In genomic region chr7:143069751-143070400, GRCm38 (mm10) we compare ENCODE assay signal across 8 mouse cellular contexts. TPM values are rescaled to one million over a fixed set of nuclear protein-coding genes. Genes with fewer than 3 reads are reported as not detected.
A peak's percentile ranks its signal among the peaks of the same experiment; 100 is the strongest.
DNase-seq lines count a peak whose midpoint lies in the region; ATAC-seq lines count a peak whose summit lies in the region.

No protein-coding gene starts in this region.

- no peaks in the 10 kb centered on the region for H3K27me3 ChIP-seq in lung, embryonic 16.5 days (ENCODE audit: control insufficient read depth, insufficient read depth, low read depth, low read length)
- H3K27me3 ChIP-seq in heart, embryonic 13.5 days (replicated peaks) = no peaks in the 10 kb centered on the region
- no peaks in the 10 kb centered on the region for H3K27me3 ChIP-seq in neural tube, embryonic 15.5 days (replicated peaks)

- WGBS in lung, embryonic 16.5 days = 5% methylated on average over 30 of the region's 30 CpGs
- WGBS in heart, embryonic 13.5 days = 10% methylated on average over 30 of the region's 30 CpGs
- 14% methylated on average over 30 of the region's 30 CpGs for WGBS in neural tube, embryonic 15.5 days

- H3K9me3 ChIP-seq in lung, embryonic 16.5 days (ENCODE audit: control insufficient read depth, low read length) = no peaks in the 10 kb centered on the region
- H3K9me3 ChIP-seq in heart, embryonic 13.5 days = no peaks in the 10 kb centered on the region
- no peaks in the 10 kb centered on the region for H3K9me3 ChIP-seq in neural tube, embryonic 15.5 days (replicated peaks)

- no peak for DNase-seq in lung, postnatal 25 days (ENCODE audit: low spot score)
- DNase-seq in cerebellum, postnatal 10 days = peak; percentile 57 to 64
- peak; percentile 32 for DNase-seq in liver
- DNase-seq in left cerebral cortex, postnatal 36 days (ENCODE audit: low spot score in 2 of 2) = no peak
- DNase-seq in B cell, adult 2 months = no peak

- peak overlapping the region; percentile 96 for H3K9ac ChIP-seq in lung, embryonic 16.5 days (ENCODE audit: low read length)
- H3K9ac ChIP-seq in heart, embryonic 13.5 days = peak overlapping the region; percentile 96
- H3K9ac ChIP-seq in neural tube, embryonic 15.5 days (replicated peaks) = peak overlapping the region; percentile 86

- peaks cover 22% of the 10 kb centered on the region for H3K4me1 ChIP-seq in lung, embryonic 16.5 days (replicated peaks; ENCODE audit: control insufficient read depth, insufficient read depth, low read length)
- peaks cover 26% of the 10 kb centered on the region for H3K4me1 ChIP-seq in heart, embryonic 13.5 days
- peaks cover 39% of the 10 kb centered on the region for H3K4me1 ChIP-seq in neural tube, embryonic 15.5 days

- peak overlapping the region; percentile 98 for H3K27ac ChIP-seq in lung, embryonic 16.5 days (ENCODE audit: low read length)
- peak overlapping the region; percentile 90 for H3K27ac ChIP-seq in heart, embryonic 13.5 days (replicated peaks)
- peak overlapping the region; percentile 90 for H3K27ac ChIP-seq in neural tube, embryonic 15.5 days (replicated peaks)

- intact Hi-C loops in left cerebral cortex, postnatal 36 days (cut with DNase I) = no loop called here

- peaks cover 29% of the 10 kb centered on the region for H3K36me3 ChIP-seq in lung, embryonic 16.5 days (ENCODE audit: control insufficient read depth, insufficient read depth, low read length)
- H3K36me3 ChIP-seq in heart, embryonic 13.5 days = peaks cover 49% of the 10 kb centered on the region
- peaks cover 29% of the 10 kb centered on the region for H3K36me3 ChIP-seq in neural tube, embryonic 15.5 days

- H3K4me2 ChIP-seq in lung, embryonic 16.5 days (ENCODE audit: low read depth, low read length) = peak overlapping the region; percentile 90
- H3K4me2 ChIP-seq in heart, embryonic 13.5 days = peak overlapping the region; percentile 98
- peak overlapping the region; percentile 100 for H3K4me2 ChIP-seq in neural tube, embryonic 15.5 days

- H3K4me3 ChIP-seq in lung, embryonic 16.5 days (ENCODE audit: low read length) = peak overlapping the region; percentile 78
- peak overlapping the region; percentile 84 for H3K4me3 ChIP-seq in heart, embryonic 13.5 days
- H3K4me3 ChIP-seq in neural tube, embryonic 15.5 days (replicated peaks) = peak overlapping the region; percentile 83

- peak; percentile 15 for ATAC-seq in lung, embryonic 16.5 days (ENCODE audit: low read depth)
- ATAC-seq in heart, embryonic 13.5 days (ENCODE audit: extremely low read depth, insufficient number of reproducible peaks, low FRiP score, low TSS enrichment) = no peak
- ATAC-seq in neural tube, embryonic 15.5 days (ENCODE audit: low FRiP score) = no peak; the same call in 1 of the 2 replicates

RNA-seq across cellular contexts. Expression of gene Tssc4, which starts 0.8 kb away (rescaled TPM):
- 98.9 and 100 TPM in 2 replicates for polyA plus RNA-seq in lung, embryonic 16.5 days (2015; fragmentation: Nextera tagmentation; extraction: Ambion mirVana)
- 58.2 and 60.7 TPM in 2 replicates for polyA plus RNA-seq in heart, embryonic 13.5 days (2015; fragmentation: Nextera tagmentation; extraction: Ambion mirVana)
- 92.9 and 94.5 TPM in 2 replicates for polyA plus RNA-seq in neural tube, embryonic 15.5 days (2015; fragmentation: Nextera tagmentation; extraction: Ambion mirVana)
- 10 to 100 TPM; 37.5 to 42.3 TPM for total RNA-seq in left cerebral cortex, postnatal 36 days (2021)

RNA-seq across cellular contexts. Expression of gene Cd81, which starts 17.3 kb away (rescaled TPM):
- polyA plus RNA-seq in lung, embryonic 16.5 days (2015; fragmentation: Nextera tagmentation; extraction: Ambion mirVana) = 765 and 788 TPM in 2 replicates
- 750 and 845 TPM in 2 replicates for polyA plus RNA-seq in heart, embryonic 13.5 days (2015; fragmentation: Nextera tagmentation; extraction: Ambion mirVana)
- polyA plus RNA-seq in neural tube, embryonic 15.5 days (2015; fragmentation: Nextera tagmentation; extraction: Ambion mirVana) = 493 and 522 TPM in 2 replicates
- 100 to 1,000 TPM; 385 to 445 TPM for total RNA-seq in left cerebral cortex, postnatal 36 days (2021)

RNA-seq across cellular contexts. Expression of gene Trpm5, which starts 24.6 kb away (rescaled TPM):
- 3.9 and 4.8 TPM in 2 replicates for polyA plus RNA-seq in lung, embryonic 16.5 days (2015; fragmentation: Nextera tagmentation; extraction: Ambion mirVana)
- 3.5 and 4.4 TPM in 2 replicates for polyA plus RNA-seq in heart, embryonic 13.5 days (2015; fragmentation: Nextera tagmentation; extraction: Ambion mirVana)
- polyA plus RNA-seq in neural tube, embryonic 15.5 days (2015; fragmentation: Nextera tagmentation; extraction: Ambion mirVana) = 1.8 and 3.9 TPM in 2 replicates
- total RNA-seq in left cerebral cortex, postnatal 36 days (2021) = not detected

RNA-seq across cellular contexts. Expression of gene Kcnq1, which starts 36.3 kb away (rescaled TPM):
- 7.1 and 9.6 TPM in 2 replicates for polyA plus RNA-seq in lung, embryonic 16.5 days (2015; fragmentation: Nextera tagmentation; extraction: Ambion mirVana)
- 15.0 and 15.6 TPM in 2 replicates for polyA plus RNA-seq in heart, embryonic 13.5 days (2015; fragmentation: Nextera tagmentation; extraction: Ambion mirVana)
- 0.88 and 1.9 TPM in 2 replicates for polyA plus RNA-seq in neural tube, embryonic 15.5 days (2015; fragmentation: Nextera tagmentation; extraction: Ambion mirVana)
- total RNA-seq in left cerebral cortex, postnatal 36 days (2021) = under 1 TPM; 0.49 to 1.00 TPM

Comparison
In these comparisons a context has a peak if more than half of its experiments do, and no peak if none do; other contexts are left out.
1. DNase-seq: peak in cerebellum, postnatal 10 days (2 of 2) and liver (single experiment); none in lung, postnatal 25 days (single experiment), left cerebral cortex, postnatal 36 days (0 of 2) and B cell, adult 2 months (0 of 2).
2. Peak in every context shown above with its lines, with median percentiles within 50 percentile points of each other: H3K27ac ChIP-seq, H3K4me2 ChIP-seq, H3K4me3 ChIP-seq and H3K9ac ChIP-seq.